Mouse (Mus musculus): Measurements from ENCODE around the gene Nono.

- no peak for TF ChIP-seq TAL1 (IDR thresholded peaks at IDR 0.05; ENCODE audit: low read length)
- no peak for TF ChIP-seq GATA1 (IDR thresholded peaks at IDR 0.05; ENCODE audit: low read length)
Measured at GRCm38 (mm10) chrX:101388866-101389537, 40.1 kb upstream of the Nono start.
